Mouse (Mus musculus): ENCODE measurements around the gene Zfp422.

Zfp422 gene

GRCm38 (mm10) chr6:116628539-116629171, at the start of gene Zfp422:
Gene Zfp422, minus strand, starts transcription at chr6:116628999.
- peak; percentile 70 for DNase-seq (ENCODE audit: low read depth)

- no peak for DNase-seq (ENCODE audit: low read depth)
Measured at GRCm38 (mm10) chr6:116677321-116677720, 48.5 kb upstream of the Zfp422 start.

- no peak for DNase-seq (ENCODE audit: low read depth)
Measured at GRCm38 (mm10) chr6:116676355-116676913, 47.6 kb upstream of the Zfp422 start.

- no peak for DNase-seq (ENCODE audit: low read depth)
Measured at GRCm38 (mm10) chr6:116674283-116674886, 45.6 kb upstream of the Zfp422 start.

GRCm38 (mm10) chr6:116673471-116674282, 44.9 kb upstream of the Zfp422 start, which contains the start of gene Rassf4:
Gene Rassf4, minus strand, starts transcription at chr6:116673952.
- peak; percentile 37 for DNase-seq (ENCODE audit: low read depth)

GRCm38 (mm10) chr6:116672349-116672748, 43.5 kb upstream of the Zfp422 start:
- DNase-seq (ENCODE audit: low read depth), result no peak

- DNase-seq (ENCODE audit: low read depth), result no peak
Measured at GRCm38 (mm10) chr6:116671768-116672167, 43.0 kb upstream of the Zfp422 start.

- no peak for DNase-seq (ENCODE audit: low read depth)
Measured at GRCm38 (mm10) chr6:116671031-116671430, 42.2 kb upstream of the Zfp422 start.

- no peak for DNase-seq (ENCODE audit: low read depth)
Measured at GRCm38 (mm10) chr6:116670144-116670543, 41.3 kb upstream of the Zfp422 start.

GRCm38 (mm10) chr6:116668682-116669470, 40.1 kb upstream of the Zfp422 start:
- DNase-seq (ENCODE audit: low read depth), result no peak

- no peak for DNase-seq (ENCODE audit: low read depth)
Measured at GRCm38 (mm10) chr6:116667382-116667781, 38.6 kb upstream of the Zfp422 start.

- DNase-seq (ENCODE audit: low read depth), result no peak
Measured at GRCm38 (mm10) chr6:116666892-116667291, 38.1 kb upstream of the Zfp422 start.

- no peak for DNase-seq (ENCODE audit: low read depth)
Measured at GRCm38 (mm10) chr6:116666085-116666750, 37.4 kb upstream of the Zfp422 start.

- DNase-seq (ENCODE audit: low read depth), result no peak
Measured at GRCm38 (mm10) chr6:116664830-116665229, 36.0 kb upstream of the Zfp422 start.

GRCm38 (mm10) chr6:116664031-116664430, 35.2 kb upstream of the Zfp422 start:
- no peak for DNase-seq (ENCODE audit: low read depth)

- DNase-seq (ENCODE audit: low read depth), result no peak
Measured at GRCm38 (mm10) chr6:116663364-116663763, 34.6 kb upstream of the Zfp422 start.

- DNase-seq (ENCODE audit: low read depth), result peak; percentile 51
Measured at GRCm38 (mm10) chr6:116653684-116654454, 25.1 kb upstream of the Zfp422 start.

GRCm38 (mm10) chr6:116653191-116653590, 24.4 kb upstream of the Zfp422 start:
- DNase-seq (ENCODE audit: low read depth), result no peak

- DNase-seq (ENCODE audit: low read depth), result no peak
Measured at GRCm38 (mm10) chr6:116651437-116652118, 22.8 kb upstream of the Zfp422 start.

- no peak for DNase-seq (ENCODE audit: low read depth)
Measured at GRCm38 (mm10) chr6:116650406-116650805, 21.6 kb upstream of the Zfp422 start, which contains the start of gene Depp1. Gene Depp1, plus strand, starts transcription at chr6:116650609.

Measured in naive thymus-derived CD4-positive, alpha-beta T cell, adult 2 months (primary cell).